Mouse (Mus musculus): ENCODE data around the gene Plppr2. TPM values are rescaled to one million over a fixed set of nuclear protein-coding genes. Genes with fewer than 3 reads are reported as not detected.

The Plppr2 gene
- 0.96 and 1.4 TPM in 2 replicates for polyA plus RNA-seq (2015; fragmentation: Nextera tagmentation; extraction: Ambion mirVana)

DNA sequence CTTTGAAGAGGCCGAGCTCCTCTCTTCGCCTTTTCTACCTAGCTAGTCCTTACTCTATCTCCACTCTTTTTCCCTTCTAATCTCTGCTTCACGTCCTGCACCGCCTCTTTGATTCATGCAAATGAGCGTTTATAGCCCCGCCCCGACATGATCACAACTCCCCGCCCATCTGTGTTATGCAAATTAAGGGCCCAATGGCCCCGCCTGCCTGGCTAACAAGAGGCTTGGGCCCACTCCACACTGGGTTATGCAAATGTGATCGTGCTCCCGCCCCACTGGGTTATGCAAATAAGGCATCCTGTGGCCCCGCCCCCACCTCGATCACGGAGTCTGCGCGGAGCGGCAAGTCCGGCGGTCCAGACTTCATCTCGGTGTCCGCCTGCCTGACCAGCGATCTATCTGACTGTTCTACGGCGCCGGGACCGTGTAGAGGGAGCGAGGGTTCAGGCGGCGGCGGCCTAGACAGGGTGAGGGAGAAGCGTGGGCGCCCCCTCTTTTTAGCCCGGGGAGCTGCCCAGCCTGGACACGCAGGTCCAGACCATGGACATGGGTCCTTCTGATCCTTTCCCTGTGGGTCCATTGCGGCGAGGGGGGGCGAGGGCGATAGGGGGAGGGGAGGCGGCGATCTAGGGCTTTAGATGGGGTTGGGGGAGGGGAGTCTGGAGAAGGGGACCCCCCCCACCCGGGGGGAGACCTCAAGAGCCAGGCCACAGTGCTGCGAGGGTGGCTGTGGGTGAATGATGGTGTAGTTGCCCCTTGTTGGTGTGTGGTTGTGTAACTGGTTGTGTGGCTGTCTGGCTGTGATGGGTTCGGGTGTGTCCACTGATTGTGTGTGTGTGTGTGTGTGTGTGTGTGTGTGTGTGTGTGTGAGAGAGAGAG, at the start of gene Plppr2:
TSS of gene Plppr2 (plus strand) at position 342 of the 879 bp plus-strand sequence.
- no peaks in the 10 kb centered on the region for H3K36me3 ChIP-seq (ENCODE audit: control insufficient read depth, insufficient read depth)
- H3K4me3 ChIP-seq (ENCODE audit: low read depth, low read length), result peak within 1 kb of the TSS; percentile 48
- peak within 1 kb of the TSS; percentile 63 for H3K4me2 ChIP-seq (ENCODE audit: low read depth, low read length)
- peak within 1 kb of the TSS; percentile 8 for H3K9ac ChIP-seq (ENCODE audit: low read depth, low read length)
- WGBS (ENCODE audit: insufficient replicate concordance), result 2% methylated on average over 37 of the region's 43 CpGs
- peak; percentile 94 for ATAC-seq (ENCODE audit: low read depth)
- no peaks in the 10 kb centered on the region for H3K27me3 ChIP-seq (ENCODE audit: control insufficient read depth, insufficient read depth, low read depth, low read length)
- peaks cover 3% of the 10 kb centered on the region for H3K4me1 ChIP-seq (ENCODE audit: control insufficient read depth, low read depth, low read length)
- no peak within 1 kb of the TSS for H3K27ac ChIP-seq (ENCODE audit: low read length)
- no peaks in the 10 kb centered on the region for H3K9me3 ChIP-seq (replicated peaks; ENCODE audit: control insufficient read depth, low read length)

GRCm38 (mm10) chr9:21889229-21889628, 47.6 kb upstream of the Plppr2 start:
- H3K27me3 ChIP-seq (ENCODE audit: control insufficient read depth, insufficient read depth, low read depth, low read length), result no peaks in the 10 kb centered on the region
- no peak overlapping the region for H3K27ac ChIP-seq (ENCODE audit: low read length)
- H3K36me3 ChIP-seq (ENCODE audit: control insufficient read depth, insufficient read depth), result no peaks in the 10 kb centered on the region
- H3K4me2 ChIP-seq (ENCODE audit: low read depth, low read length), result no peak overlapping the region
- WGBS (ENCODE audit: insufficient replicate concordance), result 40% methylated on average over 3 of the region's 3 CpGs
- no peak overlapping the region for H3K9ac ChIP-seq (ENCODE audit: low read depth, low read length)
- ATAC-seq (ENCODE audit: low read depth), result no peak
- no peaks in the 10 kb centered on the region for H3K9me3 ChIP-seq (replicated peaks; ENCODE audit: control insufficient read depth, low read length)
- H3K4me3 ChIP-seq (ENCODE audit: low read depth, low read length), result no peak overlapping the region
- no peaks in the 10 kb centered on the region for H3K4me1 ChIP-seq (ENCODE audit: control insufficient read depth, low read depth, low read length)

- 10% methylated on average over 10 of the region's 10 CpGs for WGBS (ENCODE audit: insufficient replicate concordance)
- H3K4me3 ChIP-seq (ENCODE audit: low read depth, low read length), result peak overlapping the region; percentile 35
- no peak overlapping the region for H3K27ac ChIP-seq (ENCODE audit: low read length)
- peak; percentile 56; the same call in 1 of the 2 replicates for ATAC-seq (ENCODE audit: low read depth)
- H3K9ac ChIP-seq (ENCODE audit: low read depth, low read length), result no peak overlapping the region; the same call in 1 of the 2 replicates
- peak overlapping the region; percentile 38 for H3K4me2 ChIP-seq (ENCODE audit: low read depth, low read length)
- H3K4me1 ChIP-seq (ENCODE audit: control insufficient read depth, low read depth, low read length), result no peaks in the 10 kb centered on the region
- H3K27me3 ChIP-seq (ENCODE audit: control insufficient read depth, insufficient read depth, low read depth, low read length), result no peaks in the 10 kb centered on the region
- H3K36me3 ChIP-seq (ENCODE audit: control insufficient read depth, insufficient read depth), result no peaks in the 10 kb centered on the region
- H3K9me3 ChIP-seq (replicated peaks; ENCODE audit: control insufficient read depth, low read length), result no peaks in the 10 kb centered on the region
These were observed 35.5 kb upstream of the Plppr2 start for GRCm38 (mm10) chr9:21901223-21901820.

DNA sequence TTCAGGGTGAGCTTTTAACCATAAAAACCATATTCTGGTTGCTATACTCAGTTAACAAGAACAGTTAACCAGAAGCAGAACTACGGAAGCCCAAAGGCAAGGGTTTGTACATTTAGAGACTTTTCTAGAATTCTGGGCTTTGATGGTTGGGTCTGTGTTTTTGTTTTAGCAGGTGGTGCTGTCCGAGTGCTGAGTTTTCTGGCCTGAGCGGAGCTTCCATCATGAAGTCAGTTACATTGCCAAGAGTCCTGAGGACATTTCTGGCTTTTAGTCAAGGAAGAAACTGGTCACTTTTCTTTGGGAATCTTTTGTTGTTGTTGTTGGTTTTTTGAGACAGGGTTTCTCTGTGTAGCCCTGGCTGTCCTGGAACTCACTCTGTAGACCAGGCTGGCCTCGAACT, 32.8 kb upstream of the Plppr2 start:
- H3K36me3 ChIP-seq (ENCODE audit: control insufficient read depth, insufficient read depth), result no peaks in the 10 kb centered on the region
- WGBS (ENCODE audit: insufficient replicate concordance), result 65% methylated on average over 4 of the region's 4 CpGs
- no peak for ATAC-seq (ENCODE audit: low read depth)

DNA sequence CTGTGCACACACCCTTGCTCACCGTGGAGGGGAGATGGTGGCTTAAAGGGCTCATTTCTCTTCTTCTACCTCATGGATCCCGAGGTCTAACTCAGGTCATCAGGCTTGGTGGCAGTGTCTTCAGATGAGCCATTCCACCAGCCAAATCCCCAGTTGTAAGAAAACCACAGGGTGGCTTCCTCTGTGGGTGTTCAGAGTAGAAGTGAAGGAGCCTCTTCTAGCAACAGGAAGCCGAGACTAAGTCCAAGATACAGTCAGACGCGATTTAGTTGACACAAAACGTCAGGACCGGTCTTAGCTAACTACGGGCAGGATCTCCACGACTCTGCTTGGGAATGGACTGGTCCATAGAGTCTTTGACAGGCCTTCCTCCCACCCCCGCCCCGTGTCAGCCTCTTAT, 28.6 kb upstream of the Plppr2 start:
- Histone ChIP-seq H3K4me3 (ENCODE audit: low read depth, low read length) (no peak overlapping the region), H3K27me3 (ENCODE audit: control insufficient read depth, insufficient read depth, low read depth, low read length) (no peaks in the 10 kb centered on the region), H3K4me2 (ENCODE audit: low read depth, low read length) (no peak overlapping the region), H3K9me3 (replicated peaks; ENCODE audit: control insufficient read depth, low read length) (no peaks in the 10 kb centered on the region), H3K27ac (ENCODE audit: low read length) (no peak overlapping the region), H3K9ac (ENCODE audit: low read depth, low read length) (no peak overlapping the region), H3K36me3 (ENCODE audit: control insufficient read depth, insufficient read depth) (no peaks in the 10 kb centered on the region), H3K4me1 (ENCODE audit: control insufficient read depth, low read depth, low read length) (no peaks in the 10 kb centered on the region)
- ATAC-seq (ENCODE audit: low read depth), result no peak
- 29% methylated on average over 11 of the region's 11 CpGs for WGBS (ENCODE audit: insufficient replicate concordance)

More for the DNA sequence above, 32.8 kb upstream of the Plppr2 start:
- H3K9ac ChIP-seq (ENCODE audit: low read depth, low read length), result no peak overlapping the region
- no peaks in the 10 kb centered on the region for H3K27me3 ChIP-seq (ENCODE audit: control insufficient read depth, insufficient read depth, low read depth, low read length)
- H3K27ac ChIP-seq (ENCODE audit: low read length), result no peak overlapping the region
- no peaks in the 10 kb centered on the region for H3K9me3 ChIP-seq (replicated peaks; ENCODE audit: control insufficient read depth, low read length)
- H3K4me3 ChIP-seq (ENCODE audit: low read depth, low read length), result no peak overlapping the region
- H3K4me2 ChIP-seq (ENCODE audit: low read depth, low read length), result no peak overlapping the region
- no peaks in the 10 kb centered on the region for H3K4me1 ChIP-seq (ENCODE audit: control insufficient read depth, low read depth, low read length)

GRCm38 (mm10) chr9:21909474-21910223, 27.2 kb upstream of the Plppr2 start:
- ATAC-seq (ENCODE audit: low read depth), result no peak

GRCm38 (mm10) chr9:21916851-21917492, 19.9 kb upstream of the Plppr2 start:
- H3K9ac ChIP-seq (ENCODE audit: low read depth, low read length), result peak overlapping the region; percentile 72

More at GRCm38 (mm10) chr9:21909474-21910223, 27.2 kb upstream of the Plppr2 start:
- Histone ChIP-seq H3K4me2 (ENCODE audit: low read depth, low read length) (no peak overlapping the region), H3K4me1 (ENCODE audit: control insufficient read depth, low read depth, low read length) (no peaks in the 10 kb centered on the region; the same call in 1 of the 2 replicates), H3K9ac (ENCODE audit: low read depth, low read length) (no peak overlapping the region), H3K27ac (ENCODE audit: low read length) (peak overlapping the region; percentile 38), H3K4me3 (ENCODE audit: low read depth, low read length) (no peak overlapping the region), H3K9me3 (replicated peaks; ENCODE audit: control insufficient read depth, low read length) (no peaks in the 10 kb centered on the region), H3K27me3 (ENCODE audit: control insufficient read depth, insufficient read depth, low read depth, low read length) (no peaks in the 10 kb centered on the region), H3K36me3 (ENCODE audit: control insufficient read depth, insufficient read depth) (no peaks in the 10 kb centered on the region)
- 53% methylated on average over 10 of the region's 10 CpGs for WGBS (ENCODE audit: insufficient replicate concordance)

GRCm38 (mm10) chr9:21917493-21918034, 19.3 kb upstream of the Plppr2 start:
- 2% methylated on average over 35 of the region's 35 CpGs for WGBS (ENCODE audit: insufficient replicate concordance)
- peaks cover 16% of the 10 kb centered on the region for H3K4me1 ChIP-seq (ENCODE audit: control insufficient read depth, low read depth, low read length)
- no peaks in the 10 kb centered on the region for H3K36me3 ChIP-seq (ENCODE audit: control insufficient read depth, insufficient read depth)
- peak overlapping the region; percentile 99 for H3K4me2 ChIP-seq (ENCODE audit: low read depth, low read length)
- no peaks in the 10 kb centered on the region for H3K9me3 ChIP-seq (replicated peaks; ENCODE audit: control insufficient read depth, low read length)
- H3K27ac ChIP-seq (ENCODE audit: low read length), result peak overlapping the region; percentile 18; the same call in 1 of the 2 replicates
- H3K27me3 ChIP-seq (ENCODE audit: control insufficient read depth, insufficient read depth, low read depth, low read length), result 0 out of 2 replicates have a peak, but pooled peaks cover 2% of the 10 kb centered on the region
- peak; percentile 17 for ATAC-seq (ENCODE audit: low read depth)
- peak overlapping the region; percentile 72 for H3K9ac ChIP-seq (ENCODE audit: low read depth, low read length)
- peak overlapping the region; percentile 70 for H3K4me3 ChIP-seq (ENCODE audit: low read depth, low read length)

More at GRCm38 (mm10) chr9:21916851-21917492, 19.9 kb upstream of the Plppr2 start:
- 0 out of 2 replicates have a peak, but pooled peaks cover 2% of the 10 kb centered on the region for H3K27me3 ChIP-seq (ENCODE audit: control insufficient read depth, insufficient read depth, low read depth, low read length)
- ATAC-seq (ENCODE audit: low read depth), result no peak
- no peaks in the 10 kb centered on the region for H3K9me3 ChIP-seq (replicated peaks; ENCODE audit: control insufficient read depth, low read length)
- H3K4me1 ChIP-seq (ENCODE audit: control insufficient read depth, low read depth, low read length), result peaks cover 16% of the 10 kb centered on the region
- no peaks in the 10 kb centered on the region for H3K36me3 ChIP-seq (ENCODE audit: control insufficient read depth, insufficient read depth)
- 35% methylated on average over 3 of the region's 3 CpGs for WGBS (ENCODE audit: insufficient replicate concordance)
- no peak overlapping the region for H3K27ac ChIP-seq (ENCODE audit: low read length)
- H3K4me2 ChIP-seq (ENCODE audit: low read depth, low read length), result peak overlapping the region; percentile 99
- peak overlapping the region; percentile 70 for H3K4me3 ChIP-seq (ENCODE audit: low read depth, low read length)

Measured in liver, embryonic 16.5 days (tissue).